Mouse (Mus musculus): ENCODE data around the gene Lyrm7.
"Not testable (repeated sequence)": the region's sequence is repeated elsewhere in the genome, so short reads cannot be mapped to it uniquely, and the experiment has no call there.

Lyrm7 gene

GRCm38 (mm10) chr11:54860256-54861038 lies at the start of gene Lyrm7:
Gene Lyrm7, minus strand, starts transcription at chr11:54860916.
- DNase-seq (ENCODE audit: low read depth, low spot score): peak; percentile 99

GRCm38 (mm10) chr11:54910081-54910665 lies 49.5 kb upstream of the Lyrm7 start:
- DNase-seq (ENCODE audit: low read depth, low spot score): no peak

- no peak for DNase-seq (ENCODE audit: low read depth, low spot score)
Observed at GRCm38 (mm10) chr11:54909273-54909672, 48.6 kb upstream of the Lyrm7 start.

GRCm38 (mm10) chr11:54907259-54907658 lies 46.5 kb upstream of the Lyrm7 start:
- no peak for DNase-seq (ENCODE audit: low read depth, low spot score)

GRCm38 (mm10) chr11:54906466-54906865 lies 45.8 kb upstream of the Lyrm7 start:
- no peak for DNase-seq (ENCODE audit: low read depth, low spot score)

GRCm38 (mm10) chr11:54905931-54906330 lies 45.2 kb upstream of the Lyrm7 start:
- DNase-seq (ENCODE audit: low read depth, low spot score): no peak

- DNase-seq (ENCODE audit: low read depth, low spot score): no peak
Observed at GRCm38 (mm10) chr11:54905086-54905485, 44.4 kb upstream of the Lyrm7 start.

GRCm38 (mm10) chr11:54903940-54904706 lies 43.4 kb upstream of the Lyrm7 start:
- peak; percentile 19 for DNase-seq (ENCODE audit: low read depth, low spot score)

- no peak for DNase-seq (ENCODE audit: low read depth, low spot score)
Observed at GRCm38 (mm10) chr11:54903339-54903738, 42.6 kb upstream of the Lyrm7 start.

- DNase-seq (ENCODE audit: low read depth, low spot score): no peak
Observed at GRCm38 (mm10) chr11:54902333-54903323, 41.9 kb upstream of the Lyrm7 start, which contains the start of gene Gpx3. Gene Gpx3, plus strand, starts transcription at chr11:54902453.

GRCm38 (mm10) chr11:54899657-54900056 lies 38.9 kb upstream of the Lyrm7 start:
- no peak for DNase-seq (ENCODE audit: low read depth, low spot score)

GRCm38 (mm10) chr11:54897470-54897869 lies 36.8 kb upstream of the Lyrm7 start:
- no peak for DNase-seq (ENCODE audit: low read depth, low spot score)

- not testable (repeated sequence) for DNase-seq (ENCODE audit: low read depth, low spot score)
Observed at GRCm38 (mm10) chr11:54896646-54897045, 35.9 kb upstream of the Lyrm7 start.

GRCm38 (mm10) chr11:54894589-54894988 lies 33.9 kb upstream of the Lyrm7 start:
- DNase-seq (ENCODE audit: low read depth, low spot score): no peak

- no peak for DNase-seq (ENCODE audit: low read depth, low spot score)
Observed at GRCm38 (mm10) chr11:54892091-54892490, 31.4 kb upstream of the Lyrm7 start.

- DNase-seq (ENCODE audit: low read depth, low spot score): no peak
Observed at GRCm38 (mm10) chr11:54891341-54891740, 30.6 kb upstream of the Lyrm7 start.

GRCm38 (mm10) chr11:54887927-54888326 lies 27.2 kb upstream of the Lyrm7 start:
- DNase-seq (ENCODE audit: low read depth, low spot score): no peak

- no peak for DNase-seq (ENCODE audit: low read depth, low spot score)
Observed at GRCm38 (mm10) chr11:54885406-54885805, 24.7 kb upstream of the Lyrm7 start.

- no peak for DNase-seq (ENCODE audit: low read depth, low spot score)
Observed at GRCm38 (mm10) chr11:54884937-54885336, 24.2 kb upstream of the Lyrm7 start.

- peak; percentile 41 for DNase-seq (ENCODE audit: low read depth, low spot score)
Observed at GRCm38 (mm10) chr11:54884197-54884828, 23.6 kb upstream of the Lyrm7 start.

GRCm38 (mm10) chr11:54882671-54883070 lies 22.0 kb upstream of the Lyrm7 start:
- DNase-seq (ENCODE audit: low read depth, low spot score): no peak

Data from CD4-positive helper T cell, adult 2 months (primary cell).